Mouse (Mus musculus) CH12.LX (cell line): ENCODE results near the gene Usp18.

Experiments used
- CTCF ChIP-seq, 2 experiments: IDR thresholded peaks in 1 of 2; conservative IDR thresholded peaks in 1 of 2; 2 replicates each; pipeline ENCODE4 v1.5.1; 2011 to 2012; ENCODE audit warnings: low read depth in 2 of 2, low read length in 2 of 2, improper control_type of control experiment in 1 of 2, inconsistent platforms in 1 of 2, mild to moderate bottlenecking in 1 of 2, moderate library complexity in 1 of 2
- ELF1 ChIP-seq: IDR thresholded peaks from 2 replicates; pipeline ENCODE4 v1.6.1; 2014; ENCODE audit warnings: low read depth, mild to moderate bottlenecking, inconsistent platforms, low read length, improper control_type of control experiment
- EP300 ChIP-seq: IDR thresholded peaks from 2 replicates; pipeline ENCODE4 v1.6.1; 2011; ENCODE audit warnings: low read length, improper control_type of control experiment
- ETS1 ChIP-seq: conservative IDR thresholded peaks from 2 replicates; pipeline ENCODE4 v1.6.1; 2012; ENCODE audit warnings: low read depth, mild to moderate bottlenecking, inconsistent platforms, low read length, improper control_type of control experiment, moderate library complexity
- KAT2A ChIP-seq: IDR thresholded peaks from 2 replicates; pipeline ENCODE4 v1.6.1; 2012; ENCODE audit warnings: low read length, improper control_type of control experiment, inconsistent platforms; ENCODE audit not compliant: insufficient replicate concordance
- MAX ChIP-seq: IDR thresholded peaks from 2 replicates; pipeline ENCODE4 v1.6.1; 2011; ENCODE audit warnings: low read length, improper control_type of control experiment
- MXI1 ChIP-seq: IDR thresholded peaks from 2 replicates; pipeline ENCODE4 v1.6.1; 2011; ENCODE audit warnings: mild to moderate bottlenecking, low read depth, low read length, improper control_type of control experiment
- NELFE ChIP-seq: IDR thresholded peaks from 2 replicates; pipeline ENCODE4 v1.6.1; 2011; ENCODE audit warnings: low read depth, low read length, improper control_type of control experiment
- NRF1 ChIP-seq: IDR thresholded peaks from 2 replicates; pipeline ENCODE4 v1.6.1; 2014; ENCODE audit warnings: low read depth, mild to moderate bottlenecking, inconsistent platforms, low read length, improper control_type of control experiment, moderate library complexity
- POLR2A ChIP-seq: IDR thresholded peaks from 2 replicates; pipeline ENCODE4 v1.6.1; 2011; ENCODE audit warnings: low read depth, mild to moderate bottlenecking, improper control_type of control experiment, low read length
- RAD21 ChIP-seq: IDR thresholded peaks from 2 replicates; pipeline ENCODE4 v1.6.1; 2011; ENCODE audit warnings: low read depth, mild to moderate bottlenecking, low read length, improper control_type of control experiment, moderate library complexity
- SMC3 ChIP-seq: IDR thresholded peaks from 2 replicates; pipeline ENCODE4 v1.6.1; 2011; ENCODE audit warnings: low read depth, low read length, improper control_type of control experiment
- USF1 ChIP-seq: IDR thresholded peaks from 2 replicates; pipeline ENCODE4 v1.6.1; 2014; ENCODE audit warnings: low read depth, mild to moderate bottlenecking, inconsistent platforms, low read length, improper control_type of control experiment
- ZKSCAN1 ChIP-seq: IDR thresholded peaks from 2 replicates; pipeline ENCODE4 v1.6.1; 2012; ENCODE audit warnings: low read depth, inconsistent platforms, low read length, improper control_type of control experiment, borderline replicate concordance

- TF ChIP-seq ELF1 (no peak), CTCF (conservative IDR thresholded peaks at IDR 0.05 in 1 of 2, IDR thresholded peaks at IDR 0.05 in 1 of 2; ENCODE audit: low read depth in 2 of 2, low read length in 2 of 2) (no peak), POLR2A (no peak), EP300 (no peak), MXI1 (no peak), RAD21 (no peak), SMC3 (no peak), NRF1 (no peak), KAT2A (no peak), ETS1 (no peak), MAX (no peak), ZKSCAN1 (no peak), USF1 (no peak), NELFE (no peak)
These were observed 39.2 kb upstream of the Usp18 start for GRCm38 (mm10) chr6:121206481-121206880.
